Mouse (Mus musculus) erythroblast, adult 5-6 weeks (primary cell): Measurements from ENCODE around the gene 4930558K02Rik. TPM values are rescaled to one million over a fixed set of nuclear protein-coding genes. Genes with fewer than 3 reads are reported as not detected.

Source experiments
- ATAC-seq: replicated peaks from 2 replicates; pipeline ENCODE4 v1.8.0; 2016; ENCODE audit warnings: moderate number of reproducible peaks, mild to moderate bottlenecking, moderate TSS enrichment, inconsistent platforms; ENCODE audit not compliant: poor library complexity, low FRiP score, severe bottlenecking
- total RNA-seq, 2 experiments: library from RNA; stranded (forward) in 1 of 2; stranded (reverse) in 1 of 2; fragments of 150-400 nt in 1 of 2; fragments of 200-764, 138-1000 nt in 1 of 2; gene quantifications; 2 replicates each; pipeline versions ENCODE4 v1.2.3 to v1.2.4; 2015 to 2017; ENCODE audit warnings: low replicate concordance in 2 of 2

The 4930558K02Rik gene
- total RNA-seq, 2 experiments from 2014 or later: not detected

DNA sequence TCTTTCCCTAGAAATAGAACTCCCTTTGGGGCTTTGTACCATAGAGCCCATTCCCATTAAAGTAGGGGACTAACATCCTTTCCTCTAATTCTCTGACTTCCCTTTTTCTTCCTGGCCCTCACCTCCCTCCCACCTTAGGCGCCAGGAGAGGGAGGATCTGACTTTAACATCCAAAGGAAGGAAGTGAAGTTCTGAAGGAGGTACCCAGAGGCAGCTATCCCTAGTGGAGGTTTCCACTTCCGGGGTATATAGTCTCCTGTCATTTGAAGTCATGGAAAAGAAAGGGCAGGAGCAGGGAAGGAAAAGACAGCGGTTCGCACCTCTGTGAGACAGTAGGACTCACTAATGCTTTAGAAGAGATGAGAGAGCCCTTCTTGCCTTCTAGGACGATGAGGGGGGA lies 19.9 kb upstream of the 4930558K02Rik start:
- ATAC-seq: no peak

DNA sequence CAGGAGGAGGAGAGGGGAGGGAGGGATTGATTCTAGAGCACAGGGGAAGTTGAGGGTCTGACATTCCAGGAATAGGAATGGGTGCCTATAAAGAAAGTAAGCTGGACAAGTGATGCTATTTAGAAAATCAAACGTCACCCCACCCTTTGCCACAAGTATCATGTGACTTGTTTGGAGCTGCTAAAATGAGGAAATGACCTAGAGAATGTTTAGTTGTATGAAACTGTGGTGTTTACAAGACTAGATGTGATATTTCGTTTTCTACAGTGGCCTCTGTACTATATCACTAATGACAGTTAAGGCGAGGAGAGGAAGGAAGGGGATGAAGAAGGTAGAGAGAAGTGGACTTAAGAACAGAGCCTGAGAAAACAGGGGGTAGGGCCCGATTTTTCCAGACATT lies 19.3 kb upstream of the 4930558K02Rik start:
- ATAC-seq: no peak

DNA sequence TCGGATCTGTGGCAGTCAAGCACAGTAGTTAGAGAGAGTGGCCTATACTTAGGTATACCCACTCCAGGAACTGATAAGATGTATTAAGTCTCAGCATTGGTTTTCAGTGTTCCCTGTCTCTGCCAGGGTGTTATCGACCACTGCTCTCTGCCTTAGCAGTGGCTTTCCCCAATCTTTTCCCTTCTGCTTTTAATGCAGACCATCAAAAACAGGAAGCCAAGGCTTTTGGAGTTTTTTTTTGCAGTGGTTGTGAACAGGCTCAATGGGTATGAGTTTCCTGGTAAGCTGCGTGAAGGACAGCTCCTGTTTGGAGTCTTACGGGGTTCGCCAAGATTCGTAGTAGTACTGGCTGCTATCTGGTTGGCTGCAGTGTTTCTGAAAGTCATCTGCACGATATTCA lies 13.0 kb upstream of the 4930558K02Rik start:
- ATAC-seq: no peak

DNA sequence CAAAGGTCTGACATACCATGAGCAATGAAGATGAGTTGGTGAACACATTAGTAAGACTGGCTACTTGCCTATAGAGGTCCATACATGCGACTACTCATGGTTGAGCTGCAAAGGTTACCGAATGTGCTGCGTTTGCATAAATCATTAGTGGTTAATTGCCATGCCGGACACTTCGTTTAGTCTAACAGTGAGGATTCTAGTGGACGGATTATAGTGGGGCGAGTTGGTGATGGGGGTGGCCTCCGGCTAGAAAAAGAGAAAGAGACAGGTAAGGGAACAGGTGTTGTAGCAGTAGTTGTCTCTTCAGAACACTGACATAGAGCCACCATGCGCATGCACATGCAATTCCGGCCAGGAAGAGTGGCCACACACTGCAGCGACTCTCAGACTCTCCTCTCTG lies 12.4 kb upstream of the 4930558K02Rik start:
- ATAC-seq: no peak

DNA sequence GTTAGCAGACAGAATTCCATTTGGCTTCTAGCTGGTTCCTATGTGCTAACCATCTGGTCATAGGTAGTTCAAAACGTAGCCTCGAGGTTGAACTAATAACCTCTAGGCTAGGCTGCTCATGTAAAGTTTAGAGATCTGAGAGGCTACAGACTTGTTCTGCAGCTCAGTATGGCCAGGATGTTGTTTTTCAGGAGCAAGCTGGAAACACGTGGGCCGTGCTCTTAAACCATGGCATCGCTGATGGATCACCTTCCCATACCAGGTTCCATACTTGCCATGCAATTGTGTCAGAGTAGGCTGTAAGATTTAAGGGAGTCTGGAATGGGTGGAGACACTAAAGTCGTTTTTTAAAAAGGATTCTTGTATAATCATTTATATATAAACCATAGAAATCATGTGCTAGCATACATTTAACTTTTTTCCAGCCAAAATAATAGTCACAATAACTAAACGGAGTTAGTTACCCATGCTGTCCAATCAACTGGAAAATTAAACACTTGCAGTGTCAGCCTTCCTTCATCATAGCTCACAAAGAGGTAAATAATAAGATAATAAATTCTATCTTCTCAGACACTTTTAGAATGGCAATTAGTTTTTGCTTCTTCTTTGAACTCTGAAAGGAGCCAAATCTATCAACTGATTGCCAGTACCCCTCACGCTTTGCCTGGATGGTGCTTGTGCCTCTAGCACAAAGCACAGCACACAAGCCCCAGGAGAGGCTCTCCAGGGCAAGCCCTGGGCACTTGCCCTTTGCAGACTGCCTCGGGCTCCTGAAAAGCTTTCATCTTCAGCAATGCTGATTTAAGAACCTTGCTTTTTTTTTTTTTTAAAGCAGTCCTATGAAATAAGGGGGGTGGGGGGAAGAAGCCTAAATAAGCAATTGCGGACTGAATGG lies 11.5 kb upstream of the 4930558K02Rik start:
- ATAC-seq: no peak

DNA sequence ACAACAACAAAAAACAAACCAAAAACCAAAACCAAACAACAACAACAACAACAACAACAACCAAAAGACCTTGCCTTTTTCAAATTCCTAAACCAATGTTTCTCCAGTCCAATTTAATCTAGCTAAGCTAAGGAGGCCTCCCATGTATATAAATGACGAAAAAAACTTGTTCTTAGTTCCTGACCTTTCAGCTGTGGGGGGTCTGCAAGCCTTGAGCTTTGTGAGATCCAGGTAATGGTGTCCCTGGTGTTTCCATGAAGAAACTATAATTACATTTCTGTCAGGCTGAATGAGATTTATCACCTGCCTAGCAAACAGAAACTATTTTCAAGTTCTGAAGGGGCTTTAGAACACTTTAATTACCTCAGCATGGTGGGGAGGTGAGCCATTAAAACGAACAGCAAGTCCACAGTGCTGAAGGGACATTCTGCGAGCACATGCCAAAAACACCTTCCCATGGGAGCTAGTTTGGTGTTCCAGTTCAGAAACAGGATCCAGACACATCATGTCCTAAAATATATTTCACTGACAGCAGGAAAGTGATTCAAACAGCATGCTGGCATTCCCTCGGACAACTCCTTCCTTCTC lies 4.6 kb upstream of the 4930558K02Rik start:
- ATAC-seq: no peak

DNA sequence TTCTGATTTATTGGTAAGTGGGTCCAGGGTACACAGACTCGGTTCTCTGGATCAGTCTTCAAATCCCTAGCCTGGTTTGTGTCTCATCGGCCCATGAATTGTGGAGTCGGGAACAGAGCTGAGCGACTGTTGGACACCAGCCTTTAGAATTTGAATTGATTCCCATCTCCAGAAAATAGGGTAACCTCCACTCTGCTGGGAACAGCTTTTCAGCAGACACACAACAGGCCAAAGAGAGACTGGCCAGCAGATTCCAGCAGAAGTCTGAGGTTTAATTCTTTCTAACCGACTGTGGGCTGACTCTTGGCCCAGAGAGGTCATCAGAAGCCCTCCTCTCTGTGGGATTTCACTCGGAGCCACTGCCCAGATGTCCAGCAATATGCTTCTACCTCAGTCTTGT lies 4.0 kb upstream of the 4930558K02Rik start:
- no peak for ATAC-seq

DNA sequence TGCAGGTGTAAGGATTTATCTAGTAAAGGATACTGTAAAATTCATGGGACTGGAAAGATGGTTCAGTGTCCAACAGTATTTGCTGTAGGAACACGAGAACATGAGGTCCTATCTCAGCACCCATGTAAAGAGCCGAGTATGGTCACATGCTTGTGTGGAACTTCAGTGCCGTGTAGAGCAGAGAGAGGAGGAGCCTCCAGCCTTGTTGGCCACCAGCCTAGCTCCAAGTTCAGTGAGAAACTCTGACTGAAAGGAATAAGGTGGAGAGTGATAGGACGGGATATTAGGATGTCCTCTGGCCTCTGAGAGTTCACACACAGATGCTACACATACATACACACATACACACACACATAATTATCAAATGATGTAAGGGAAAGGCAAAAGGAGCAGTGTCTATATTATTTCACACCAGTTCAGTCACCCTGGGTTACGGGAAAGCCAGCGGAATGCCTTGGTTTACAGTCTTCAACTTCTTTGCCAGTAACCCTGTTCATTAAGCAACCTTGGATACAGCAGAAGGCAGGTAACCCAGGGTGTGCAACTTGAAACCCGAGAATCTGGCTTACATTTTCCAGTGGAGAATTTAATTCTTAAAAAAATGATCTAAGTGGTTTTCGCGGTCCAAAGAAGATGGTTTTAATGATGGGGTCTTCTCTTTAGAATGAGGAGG lies 1.3 kb upstream of the 4930558K02Rik start:
- no peak for ATAC-seq

DNA sequence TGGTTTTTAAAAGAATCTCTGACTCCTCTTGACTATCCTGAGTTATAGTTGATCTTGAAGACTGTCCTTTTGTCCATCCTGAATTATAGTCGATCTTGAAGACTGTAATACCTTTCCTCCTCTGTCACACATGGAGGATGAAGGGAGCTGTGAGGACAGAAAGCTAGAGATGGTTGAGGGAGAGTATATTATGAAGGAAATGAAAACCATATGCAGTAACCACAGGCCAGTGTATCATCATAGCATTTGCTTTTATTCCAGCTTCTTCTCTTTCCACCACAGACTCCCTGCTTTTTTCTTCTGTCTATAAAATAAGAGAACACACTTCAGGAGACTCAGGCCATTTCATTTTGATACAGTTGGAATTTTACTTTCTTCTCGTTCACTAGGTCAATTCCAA lies 610 bp upstream of the 4930558K02Rik start:
- ATAC-seq: no peak

DNA sequence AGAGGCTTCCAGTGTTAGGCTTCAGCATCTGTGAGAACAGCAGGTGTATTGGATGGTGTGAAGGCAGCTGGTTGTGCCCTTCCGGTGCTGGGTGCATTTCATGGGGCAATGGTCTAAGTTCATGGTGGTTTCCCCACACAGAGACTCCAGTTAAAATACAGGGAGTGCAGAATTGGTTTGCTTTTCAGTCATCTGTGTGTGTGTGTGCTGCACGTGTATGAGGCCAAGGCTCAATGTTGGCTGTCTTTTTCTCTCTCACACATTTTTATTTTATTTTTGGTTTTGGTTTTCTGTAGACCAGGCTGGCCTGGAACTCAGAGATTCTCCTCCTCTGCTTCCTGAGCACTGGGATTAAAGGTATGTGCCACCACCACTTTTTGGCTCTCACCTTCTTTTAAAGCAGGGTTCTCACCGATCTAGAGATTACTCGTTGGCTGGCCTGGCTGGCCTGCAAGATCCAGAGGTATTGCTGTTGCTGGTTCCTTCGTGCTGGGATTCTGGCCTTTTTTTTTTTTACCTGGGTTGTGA lies 1.2 kb downstream of the 4930558K02Rik start:
- no peak for ATAC-seq

DNA sequence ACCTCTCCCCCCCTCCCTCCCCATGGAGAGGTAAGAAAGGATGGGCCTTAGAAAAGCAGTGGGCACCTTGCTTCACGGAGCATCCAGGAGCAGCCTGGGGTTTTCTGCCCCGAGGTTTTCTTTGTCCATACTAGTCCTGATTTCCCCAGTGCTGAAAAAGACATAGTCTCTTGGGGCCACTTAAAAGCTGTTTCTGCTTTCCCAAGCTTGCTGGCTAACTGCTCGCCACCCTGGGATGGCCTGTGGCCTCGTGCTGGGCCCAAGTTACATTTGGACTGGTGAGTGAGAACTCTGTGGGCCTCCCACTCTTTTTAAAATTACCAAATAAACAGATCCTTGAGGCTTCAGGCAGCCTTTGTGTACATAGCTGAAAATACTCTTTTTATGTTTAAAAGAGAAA lies 2.1 kb downstream of the 4930558K02Rik start:
- ATAC-seq: no peak

DNA sequence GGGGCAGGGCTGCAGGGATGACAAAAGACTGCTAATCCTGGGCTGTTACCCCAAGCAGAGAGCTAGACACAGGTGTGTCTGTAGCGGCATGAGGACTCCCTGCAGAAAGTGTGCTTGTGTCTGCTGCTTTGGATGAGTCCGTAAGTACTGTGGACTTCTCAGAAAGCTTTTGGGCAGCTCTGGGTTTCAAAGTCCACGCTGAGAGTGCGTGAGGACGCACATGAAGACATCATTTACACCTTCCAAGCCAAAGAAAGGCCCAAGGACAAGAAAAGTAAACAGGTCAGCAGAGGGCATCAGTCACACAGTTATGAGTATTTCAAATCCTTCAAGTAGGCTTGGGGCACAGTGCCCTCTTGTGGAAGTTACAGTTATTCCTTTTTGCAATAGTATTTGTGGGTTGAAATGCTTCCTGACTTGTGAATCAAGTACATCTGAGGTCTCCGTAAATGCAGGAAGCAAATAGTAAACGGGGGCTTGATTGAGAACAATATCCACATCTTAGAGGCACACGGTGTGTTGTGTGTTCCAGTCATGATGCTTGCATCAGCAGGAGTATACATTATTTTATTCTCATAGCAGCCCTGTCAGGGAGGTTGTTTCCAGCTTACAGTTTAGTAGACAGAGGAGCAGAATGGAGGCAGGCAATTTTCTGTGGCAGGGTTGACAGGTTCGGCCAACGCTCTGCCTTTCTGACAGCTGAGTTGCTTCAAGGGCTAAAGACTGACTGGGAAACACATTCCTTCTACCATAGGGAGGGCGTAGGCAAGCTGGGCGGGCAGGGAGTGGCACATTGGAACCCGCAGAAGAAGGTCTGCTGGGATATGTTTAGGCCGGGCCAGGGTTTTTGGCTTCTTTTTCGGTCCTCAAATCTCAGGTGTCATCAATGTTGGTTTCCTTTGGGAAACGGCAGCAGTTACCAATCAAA lies 2.9 kb downstream of the 4930558K02Rik start:
- ATAC-seq: peak; percentile 88

DNA sequence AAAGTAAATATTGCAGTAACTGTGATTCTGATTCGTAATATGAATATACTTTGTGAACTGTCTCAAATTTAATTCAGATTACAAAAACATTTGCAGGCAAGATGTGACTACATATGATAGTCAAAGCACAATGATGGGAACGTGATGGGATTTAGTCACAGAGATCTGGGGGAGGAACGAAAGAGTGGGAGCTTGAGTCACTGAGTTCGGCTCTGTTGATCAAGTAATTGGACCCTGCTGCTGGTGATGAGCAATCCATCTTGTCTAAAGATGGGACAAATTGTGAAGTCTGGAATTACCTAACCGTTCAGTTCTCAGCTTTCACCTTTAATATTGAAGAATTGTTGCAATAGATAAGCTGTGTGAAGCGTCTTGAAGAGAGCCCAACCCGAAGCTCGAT lies 7.2 kb downstream of the 4930558K02Rik start:
- no peak for ATAC-seq

DNA sequence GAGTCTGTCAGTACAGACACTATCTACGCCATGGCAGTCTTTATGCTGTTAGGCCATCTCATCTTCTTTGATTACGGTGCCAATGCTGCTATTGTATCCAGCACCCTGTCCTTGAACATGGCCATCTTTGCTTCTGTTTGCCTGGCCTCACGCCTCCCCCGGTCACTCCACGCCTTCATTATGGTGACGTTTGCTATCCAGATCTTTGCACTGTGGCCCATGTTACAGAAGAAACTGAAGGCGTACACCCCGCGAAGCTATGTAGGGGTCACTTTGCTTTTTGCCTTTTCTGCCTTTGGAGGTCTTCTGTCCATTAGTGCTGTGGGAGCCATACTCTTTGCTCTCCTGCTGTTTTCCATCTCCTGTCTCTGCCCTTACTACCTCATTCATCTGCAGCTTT lies 8.6 kb downstream of the 4930558K02Rik start:
- no peak for ATAC-seq

DNA sequence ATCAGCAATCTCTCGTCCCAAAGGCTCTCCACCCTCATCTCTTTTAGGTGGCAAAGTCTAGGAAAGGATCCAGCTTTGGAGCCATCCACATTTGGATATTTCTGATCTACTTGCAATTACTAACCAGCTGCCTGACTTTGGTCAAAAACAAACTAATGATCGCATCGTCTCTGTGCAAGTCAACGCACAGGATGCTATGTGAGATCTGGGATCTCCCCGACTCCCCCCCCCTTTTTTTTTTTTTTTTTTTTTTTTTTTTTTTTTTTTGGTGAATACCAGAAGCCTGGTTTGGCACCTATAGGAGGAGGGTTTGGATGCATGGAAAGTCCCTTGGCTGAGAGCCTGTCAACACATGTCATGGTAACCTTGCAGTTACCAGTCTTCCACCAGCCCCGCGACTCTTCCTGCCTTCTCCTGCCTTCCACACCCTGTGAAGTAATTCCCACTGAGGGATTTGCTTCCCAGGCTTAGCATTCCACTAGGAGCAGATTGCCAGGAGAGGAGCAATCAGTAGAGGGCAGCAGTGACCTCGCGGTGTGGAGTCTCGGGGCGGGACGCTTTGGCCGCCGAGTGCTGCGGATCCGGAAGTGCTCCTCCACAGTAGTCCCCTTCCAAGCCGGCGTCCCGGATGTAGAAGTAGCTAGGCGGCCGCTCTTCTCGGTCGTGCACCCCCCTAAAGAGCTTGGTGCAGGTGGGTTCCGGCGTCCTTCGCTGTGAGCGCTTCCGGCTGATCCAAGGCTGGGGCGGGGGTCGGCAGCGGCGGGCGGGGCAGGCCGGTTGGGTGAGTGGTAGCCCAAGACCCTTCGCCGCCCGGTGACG lies 10.6 kb downstream of the 4930558K02Rik start, which contains the start of gene Pigc:
Pigc (plus strand) TSS at position 598 of the 819 bp plus-strand sequence.
- peak; percentile 95 for ATAC-seq

DNA sequence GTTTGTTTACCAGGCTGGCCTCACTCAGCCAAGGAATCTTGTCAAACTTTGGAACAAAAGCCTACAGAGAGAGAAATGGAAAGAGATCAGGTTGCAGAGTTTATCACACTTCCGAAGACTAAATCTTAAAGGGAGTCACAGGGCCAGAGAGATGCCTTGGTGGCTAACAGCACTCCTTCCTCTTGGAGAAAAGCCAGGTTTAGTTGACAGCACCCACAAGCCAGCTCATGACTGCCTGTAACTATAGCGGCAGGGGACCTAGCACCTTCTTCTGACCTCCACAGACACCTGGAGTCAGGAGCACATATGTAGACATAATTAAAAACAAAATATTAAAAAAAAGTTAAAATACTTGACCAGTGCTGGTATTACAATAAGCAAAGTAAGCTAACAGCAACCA lies 11.5 kb downstream of the 4930558K02Rik start:
- ATAC-seq: no peak

DNA sequence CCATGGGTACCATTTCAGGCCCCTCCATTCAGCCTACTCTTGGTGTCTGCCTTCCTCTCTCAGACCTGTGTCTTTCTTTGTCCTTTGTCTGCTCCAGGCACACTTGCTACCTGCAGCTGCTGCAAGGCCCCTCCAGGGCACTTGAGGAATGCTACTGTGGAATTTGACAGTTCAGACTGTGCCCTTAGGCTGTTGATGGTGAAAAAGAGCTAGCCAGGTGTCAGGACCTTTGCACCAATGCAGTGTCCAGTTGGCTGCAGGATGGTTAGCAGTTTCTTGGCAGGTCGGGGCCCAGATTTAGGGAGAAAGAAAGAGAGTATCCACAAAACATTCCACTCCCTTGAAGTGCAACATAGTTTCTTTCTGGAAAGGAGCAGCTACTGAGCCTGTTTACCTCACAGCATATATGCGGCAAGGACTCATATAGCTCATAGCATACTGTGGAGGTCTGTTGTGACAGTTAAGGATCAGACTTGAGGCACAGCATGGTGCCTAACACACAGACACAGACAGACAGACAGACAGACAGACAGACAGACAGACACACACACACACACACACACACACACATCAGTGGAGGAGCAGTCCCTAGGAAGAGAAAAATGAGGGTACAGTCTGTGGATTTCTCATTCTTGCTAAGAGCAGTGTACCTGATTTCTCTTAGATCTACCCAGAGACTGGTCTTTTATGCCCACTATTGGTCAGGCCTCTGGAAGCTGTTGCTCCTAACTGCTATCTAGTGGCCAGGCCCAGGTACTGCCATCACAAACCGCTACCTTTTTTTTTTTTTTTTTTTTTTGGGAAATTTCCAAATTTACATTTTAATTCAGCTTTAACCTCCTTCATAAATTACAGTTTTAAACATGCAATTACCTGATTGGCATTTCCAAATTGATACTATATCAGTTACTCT lies 16.7 kb downstream of the 4930558K02Rik start:
- peak; percentile 87 for ATAC-seq
